Mouse (Mus musculus): Measurements from ENCODE around the gene Zfp764.
"Not testable (repeated sequence)": the region's sequence is repeated elsewhere in the genome, so short reads cannot be mapped to it uniquely, and the experiment has no call there.

Zfp764 gene

GRCm38 (mm10) chr7:127406002-127406987 lies at the start of gene Zfp764:
Gene Zfp764 (minus strand): TSS chr7:127406822.
- CTCF ChIA-PET: not testable (repeated sequence)

- CTCF ChIA-PET: interaction anchor here (1.0 kb wide), 1 partner anchor 34 kb away, joined by 5 read pairs; no protein-coding TSS in a partner anchor
These were observed 48.3 kb upstream of the Zfp764 start for GRCm38 (mm10) chr7:127454905-127455304.

GRCm38 (mm10) chr7:127453056-127453455 lies 46.4 kb upstream of the Zfp764 start:
- CTCF ChIA-PET: interaction anchor here (0.6 kb wide), 1 partner anchor 28 kb away, joined by 3 read pairs; no protein-coding TSS in a partner anchor

- CTCF ChIA-PET: no interaction called here
These were observed 43.3 kb upstream of the Zfp764 start for GRCm38 (mm10) chr7:127449966-127450365.

GRCm38 (mm10) chr7:127448521-127449300 lies 42.1 kb upstream of the Zfp764 start, which contains the start of gene Zfp689:
Gene Zfp689 (minus strand): TSS chr7:127449158.
- CTCF ChIA-PET: no interaction called here

- CTCF ChIA-PET: no interaction called here
These were observed 37.4 kb upstream of the Zfp764 start for GRCm38 (mm10) chr7:127443976-127444375.

GRCm38 (mm10) chr7:127437724-127438123 lies 31.1 kb upstream of the Zfp764 start:
- CTCF ChIA-PET: no interaction called here

GRCm38 (mm10) chr7:127435206-127435605 lies 28.6 kb upstream of the Zfp764 start:
- CTCF ChIA-PET: interaction anchor here (0.6 kb wide), 1 partner anchor 1422 kb away, joined by 9 read pairs; no protein-coding TSS in a partner anchor

- CTCF ChIA-PET: interaction anchor here (0.6 kb wide), 3 partner anchors 32 to 658 kb away, joined by 3 to 7 read pairs (median 7); no protein-coding TSS in a partner anchor
These were observed 19.7 kb upstream of the Zfp764 start for GRCm38 (mm10) chr7:127426354-127426753.

- CTCF ChIA-PET: interaction anchor here (0.6 kb wide), 2 partner anchors 32 to 657 kb away, joined by 3 to 7 read pairs; no protein-coding TSS in a partner anchor
These were observed 19.3 kb upstream of the Zfp764 start for GRCm38 (mm10) chr7:127425911-127426310.

GRCm38 (mm10) chr7:127425291-127425690 lies 18.7 kb upstream of the Zfp764 start:
- CTCF ChIA-PET: no interaction called here

- CTCF ChIA-PET: interaction anchor here (0.7 kb wide), 1 partner anchor 1284 kb away, joined by 4 read pairs; no protein-coding TSS in a partner anchor
These were observed 15.6 kb upstream of the Zfp764 start for GRCm38 (mm10) chr7:127422247-127422646.

- CTCF ChIA-PET: interaction anchor here (0.6 to 0.8 kb wide), 3 partner anchors 66 to 462 kb away, joined by 3 to 6 read pairs (median 3); no protein-coding TSS in a partner anchor
These were observed 15.0 kb upstream of the Zfp764 start, which contains the start of gene Zfp688 for GRCm38 (mm10) chr7:127421388-127422191. Gene Zfp688 (minus strand): TSS chr7:127422068.

- CTCF ChIA-PET: no interaction called here
These were observed 4.8 kb upstream of the Zfp764 start for GRCm38 (mm10) chr7:127411418-127411817.

GRCm38 (mm10) chr7:127404101-127404500 lies 2.5 kb downstream of the Zfp764 start:
- CTCF ChIA-PET: not testable (repeated sequence)

- CTCF ChIA-PET: no interaction called here
These were observed 3.6 kb downstream of the Zfp764 start for GRCm38 (mm10) chr7:127402980-127403379.

- CTCF ChIA-PET: no interaction called here
These were observed 6.3 kb downstream of the Zfp764 start for GRCm38 (mm10) chr7:127400355-127400754.

- CTCF ChIA-PET: interaction anchor here (0.5 to 0.7 kb wide), 5 partner anchors 10 to 523 kb away, joined by 3 to 7 read pairs (median 5); no protein-coding TSS in a partner anchor
These were observed 12.7 kb downstream of the Zfp764 start for GRCm38 (mm10) chr7:127393944-127394333.

GRCm38 (mm10) chr7:127393157-127393943 lies 13.3 kb downstream of the Zfp764 start, which contains the start of gene E430018J23Rik:
Gene E430018J23Rik (minus strand): TSS chr7:127393629.
- CTCF ChIA-PET: interaction anchor here (0.5 to 0.6 kb wide), 4 partner anchors 9 to 522 kb away, joined by 3 to 7 read pairs (median 5); no protein-coding TSS in a partner anchor
